Mouse (Mus musculus): ENCODE data around the gene Gsx2.
A peak's percentile ranks its signal among the peaks of the same experiment; 100 is the strongest.

Gsx2 gene

DNA sequence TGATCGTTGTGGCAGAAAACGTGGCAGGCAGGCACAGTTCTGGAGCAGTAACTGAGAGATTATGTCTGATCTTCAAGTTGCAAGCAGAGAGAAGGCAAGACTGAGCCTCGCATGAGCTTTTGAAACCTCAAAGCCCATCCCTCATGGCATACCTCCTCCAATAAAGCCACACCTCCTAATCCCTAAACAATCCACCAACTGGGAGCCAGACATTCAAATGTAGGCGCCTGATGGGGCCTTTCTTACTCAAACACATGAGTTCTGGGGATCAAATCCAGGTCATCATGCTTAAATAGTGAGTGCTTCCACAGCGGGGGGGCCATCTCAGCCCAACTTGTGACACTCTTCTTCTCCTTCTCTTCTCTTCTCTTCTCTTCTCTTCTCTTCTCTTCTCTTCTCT lies 36.4 kb downstream of the Gsx2 start:
- no peak overlapping the region for H3K4me3 ChIP-seq (replicated peaks; ENCODE audit: low read length)
- peaks cover 19% of the 10 kb centered on the region for H3K27me3 ChIP-seq (ENCODE audit: insufficient read depth, low read length)
- H3K36me3 ChIP-seq (ENCODE audit: insufficient read depth, low read length): no peaks in the 10 kb centered on the region
- TF ChIP-seq POU5F1 (IDR thresholded peaks at IDR 0.05; ENCODE audit: borderline replicate concordance, low read length) (no peak), NANOG (IDR thresholded peaks at IDR 0.05; ENCODE audit: borderline replicate concordance, low read length) (no peak; the same call in 1 of the 2 replicates), CTCF (conservative IDR thresholded peaks at IDR 0.05; ENCODE audit: low read length) (no peak)
- peaks cover 24% of the 10 kb centered on the region for H3K4me1 ChIP-seq (replicated peaks; ENCODE audit: low read depth, low read length)
- no peaks in the 10 kb centered on the region for H3K9me3 ChIP-seq (ENCODE audit: low read length)

GRCm38 (mm10) chr5:75118840-75119239 lies 43.4 kb downstream of the Gsx2 start:
- H3K9me3 ChIP-seq (ENCODE audit: low read length): no peaks in the 10 kb centered on the region
- peaks cover 24% of the 10 kb centered on the region for H3K4me1 ChIP-seq (replicated peaks; ENCODE audit: low read depth, low read length)
- TF ChIP-seq POU5F1 (IDR thresholded peaks at IDR 0.05; ENCODE audit: borderline replicate concordance, low read length) (no peak), NANOG (IDR thresholded peaks at IDR 0.05; ENCODE audit: borderline replicate concordance, low read length) (no peak), CTCF (conservative IDR thresholded peaks at IDR 0.05; ENCODE audit: low read length) (peak; percentile 92)
- H3K36me3 ChIP-seq (ENCODE audit: insufficient read depth, low read length): no peaks in the 10 kb centered on the region
- H3K4me3 ChIP-seq (replicated peaks; ENCODE audit: low read length): no peak overlapping the region
- peaks cover 26% of the 10 kb centered on the region for H3K27me3 ChIP-seq (ENCODE audit: insufficient read depth, low read length)

GRCm38 (mm10) chr5:75121646-75122045 lies 46.2 kb downstream of the Gsx2 start:
- Histone ChIP-seq H3K9me3 (ENCODE audit: low read length) (no peaks in the 10 kb centered on the region), H3K27me3 (ENCODE audit: insufficient read depth, low read length) (peaks cover 15% of the 10 kb centered on the region), H3K36me3 (ENCODE audit: insufficient read depth, low read length) (no peaks in the 10 kb centered on the region), H3K4me1 (replicated peaks; ENCODE audit: low read depth, low read length) (peaks cover 17% of the 10 kb centered on the region), H3K4me3 (replicated peaks; ENCODE audit: low read length) (no peak overlapping the region)
- no peak for TF ChIP-seq POU5F1 (IDR thresholded peaks at IDR 0.05; ENCODE audit: borderline replicate concordance, low read length)
- TF ChIP-seq CTCF (conservative IDR thresholded peaks at IDR 0.05; ENCODE audit: low read length): no peak
- no peak for TF ChIP-seq NANOG (IDR thresholded peaks at IDR 0.05; ENCODE audit: borderline replicate concordance, low read length)

All from E14TG2a.4 (cell line).